Mouse (Mus musculus): Measurements from ENCODE around the gene Angel1.

- TF ChIP-seq CTCF (IDR thresholded peaks at IDR 0.05; ENCODE audit: insufficient read depth, low read depth, low read length) (no peak), POLR2A (IDR thresholded peaks at IDR 0.05; ENCODE audit: insufficient read depth, low read depth, low read length) (no peak)
Measured at GRCm38 (mm10) chr12:86767868-86768631, 41.8 kb upstream of the Angel1 start.
